Mouse (Mus musculus) adrenal gland, postnatal 10 days (tissue): ENCODE data around the gene Pwp1. TPM values are rescaled to one million over a fixed set of nuclear protein-coding genes. Genes with fewer than 3 reads are reported as not detected.

ENCODE experiments used
- total RNA-seq, 2 experiments: library from RNA; stranded (reverse); gene quantifications; 2 replicates each; pipeline ENCODE4 v1.2.3; 2021

Pwp1 gene
- total RNA-seq, 2 experiments from 2014 or later = 19.5 to 23.1 TPM

Other genes starting within 250 kb of the Pwp1 start
- gene Prdm4, start 87.6 kb downstream of the Pwp1 start, total RNA-seq = 10 to 100 TPM; 14.4 to 14.6 TPM
- gene Ascl4, start 98.2 kb downstream of the Pwp1 start, total RNA-seq = under 1 TPM in 1 of 2 experiments, not detected in 1; 0.15 TPM
- 100 to 1,000 TPM; 114 to 123 TPM for gene Rtcb, start 128.3 kb downstream of the Pwp1 start, total RNA-seq
- gene Bpifc, start 182.4 kb downstream of the Pwp1 start, total RNA-seq = under 1 TPM; 0.12 to 0.15 TPM
- gene Fbxo7, start 192.5 kb downstream of the Pwp1 start, total RNA-seq = 10 to 100 TPM; 23.8 to 31.9 TPM